Mouse (Mus musculus): ENCODE data around the gene 0610010K14Rik. TPM values are rescaled to one million over a fixed set of nuclear protein-coding genes. Genes with fewer than 3 reads are reported as not detected.

Gene 0610010K14Rik
- polyA plus RNA-seq, 3 experiments from 2014 or later = 133 to 147 (median 134) TPM

DNA sequence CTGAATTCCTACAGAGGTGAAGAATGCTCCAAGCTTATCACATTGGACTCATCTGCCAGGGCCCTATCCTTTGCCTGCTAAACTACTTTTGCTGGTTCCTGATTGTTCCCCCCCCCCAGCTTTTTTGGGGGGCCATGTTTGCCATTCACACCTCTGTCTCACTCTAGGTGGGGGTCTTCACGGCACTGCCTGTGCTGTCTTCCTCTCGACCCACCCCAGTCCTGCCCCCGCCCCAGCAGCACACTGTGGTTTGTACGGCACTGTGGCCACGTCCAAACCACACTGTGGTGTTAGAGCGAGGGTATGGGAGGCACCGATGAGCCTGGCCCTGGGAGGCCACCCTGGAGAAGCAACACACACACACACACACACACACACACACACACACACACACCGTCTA lies 3.2 kb downstream of the 0610010K14Rik start:
- ATAC-seq = no peak

DNA sequence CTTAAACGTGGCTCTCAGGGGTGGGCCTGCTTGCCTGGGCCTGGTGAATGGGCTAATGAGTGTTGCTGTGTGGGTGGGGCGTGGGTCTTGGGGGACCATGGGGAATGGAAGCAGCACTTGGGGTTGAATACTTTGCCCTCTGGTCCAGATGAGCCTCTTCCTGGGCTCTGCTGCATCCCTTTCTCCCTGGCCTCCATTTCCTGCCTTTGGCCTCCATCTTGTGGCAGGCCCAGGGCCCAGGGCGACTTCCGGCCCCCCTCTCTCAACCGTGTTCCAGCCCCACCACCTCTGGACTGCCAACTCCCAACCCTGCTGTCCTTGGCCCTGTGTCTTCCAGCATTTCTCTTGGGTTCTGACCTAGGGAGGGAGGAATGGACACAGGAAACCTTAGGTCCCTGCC lies 3.7 kb downstream of the 0610010K14Rik start:
- no peak for ATAC-seq

DNA sequence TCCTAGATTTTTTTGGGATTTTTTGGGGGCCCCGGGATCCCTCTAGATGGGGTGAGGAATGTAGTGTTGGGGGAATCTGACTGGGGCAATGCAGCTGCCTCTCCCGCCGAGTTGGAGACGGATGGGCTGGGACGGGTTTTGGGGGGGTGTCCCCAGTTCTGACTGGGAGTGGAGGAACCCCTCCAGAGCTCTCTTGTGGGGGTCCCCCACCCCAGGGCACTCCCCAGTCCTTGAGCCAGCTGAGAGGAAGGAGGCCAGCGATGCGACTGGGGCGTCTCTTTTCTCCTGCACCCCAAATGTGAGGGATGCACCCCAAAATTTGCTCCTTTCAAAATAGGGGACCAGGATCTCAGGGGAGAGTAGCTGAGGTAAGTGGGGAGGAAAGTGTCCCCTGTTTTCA lies 4.7 kb downstream of the 0610010K14Rik start:
- ATAC-seq = no peak

DNA sequence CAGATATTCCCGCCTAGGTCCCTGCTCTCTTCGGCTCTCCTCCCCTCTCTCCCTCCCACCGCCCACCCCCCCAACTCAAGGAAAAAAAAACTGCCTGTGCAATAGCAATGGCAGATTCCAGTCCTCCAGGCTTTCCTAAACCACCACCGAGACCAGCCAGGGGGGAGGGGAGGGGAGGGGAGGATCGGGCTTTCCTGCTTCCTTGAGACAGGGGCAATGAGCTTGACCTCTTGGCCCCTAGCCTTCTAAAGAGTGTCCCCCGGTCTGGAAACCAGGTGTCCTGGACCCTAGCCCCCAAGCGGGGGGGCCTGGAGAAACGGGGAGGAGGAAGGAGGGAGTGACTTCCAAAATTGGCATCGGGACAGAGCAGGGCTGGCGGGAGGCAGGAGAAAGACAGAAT lies 5.2 kb downstream of the 0610010K14Rik start:
- ATAC-seq = no peak

DNA sequence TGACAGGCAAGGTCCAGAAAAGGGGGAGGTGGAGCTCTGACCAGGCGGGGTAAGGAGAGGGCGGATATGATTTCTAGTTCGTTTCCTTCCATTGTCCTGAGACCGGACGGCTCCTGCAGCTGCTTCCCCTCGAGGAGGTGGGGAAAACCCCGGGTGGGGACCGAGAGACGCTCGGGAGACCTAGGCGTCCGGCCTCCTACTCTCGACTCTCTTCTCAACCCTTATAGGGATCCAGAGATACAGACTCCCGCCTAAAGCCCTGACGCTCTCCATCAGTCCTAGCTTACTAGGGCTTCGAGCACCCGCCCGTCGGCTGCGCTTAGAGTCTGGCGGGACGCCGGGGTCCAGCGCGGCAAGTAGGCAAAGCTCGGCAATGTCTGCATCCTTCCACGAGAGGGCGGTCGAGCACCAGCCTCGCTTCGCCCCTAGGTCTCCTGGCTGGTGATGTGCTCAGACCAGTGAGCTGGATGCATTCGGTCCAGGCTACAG lies 7.4 kb downstream of the 0610010K14Rik start:
- ATAC-seq = peak; percentile 69

DNA sequence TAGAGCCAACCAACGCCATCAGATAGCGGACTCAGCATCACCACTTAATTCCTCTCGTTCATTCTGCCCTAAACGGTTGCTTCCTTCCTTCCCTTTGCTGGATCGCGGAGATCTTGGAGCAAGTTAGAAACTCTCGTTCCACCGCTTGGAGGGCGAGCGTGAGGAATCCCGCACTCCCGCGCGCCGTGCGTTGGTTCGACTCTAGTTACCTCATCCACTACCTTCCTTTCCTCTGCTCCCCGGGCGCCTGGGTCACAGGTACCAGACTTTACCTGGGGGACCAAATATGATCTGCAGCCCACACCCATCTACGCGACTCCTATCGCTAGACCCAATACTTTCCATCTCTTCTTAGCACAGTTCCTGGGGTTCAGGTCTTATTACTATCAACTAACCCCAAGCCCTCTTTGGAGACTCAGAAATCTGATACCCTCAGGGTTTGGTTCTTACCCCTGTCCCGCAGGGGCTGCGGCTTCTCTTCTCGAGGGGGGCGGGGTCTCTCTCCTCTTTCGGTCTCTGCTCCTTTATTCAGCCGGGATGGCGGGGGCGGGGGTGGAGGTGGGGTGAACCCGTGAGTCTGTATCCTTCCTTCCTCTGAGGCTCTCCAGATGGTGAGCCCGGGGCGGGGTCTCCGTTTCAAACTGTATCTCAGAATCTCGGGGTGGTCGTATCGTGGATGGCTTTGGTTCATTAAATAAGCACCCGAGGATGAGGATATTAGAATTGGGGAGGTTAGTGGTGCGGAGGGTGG lies 8.3 kb downstream of the 0610010K14Rik start, which contains the start of gene Bcl6b:
TSS of gene Bcl6b (minus strand) at position 539 of the 751 bp plus-strand sequence.
- peak; percentile 16 for ATAC-seq

DNA sequence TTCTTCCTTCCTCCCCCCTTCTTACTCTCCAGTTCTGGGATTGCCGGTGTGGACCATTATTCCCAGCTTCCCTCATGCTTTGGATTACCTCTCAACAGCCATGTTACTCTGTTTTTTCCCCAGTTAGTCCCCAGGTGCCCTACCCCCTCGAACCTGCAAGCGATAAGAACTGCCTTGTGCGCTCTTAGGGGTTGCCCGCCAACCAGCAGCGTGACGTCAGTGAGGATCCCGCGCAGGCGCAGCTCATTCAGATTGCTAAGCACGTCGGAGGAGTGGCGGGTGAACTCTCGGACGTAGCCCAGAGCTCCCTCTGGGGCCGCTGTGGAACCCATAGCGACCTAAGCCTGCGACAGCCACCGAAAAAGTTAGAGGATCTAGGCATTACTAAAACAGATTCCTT lies 8.9 kb downstream of the 0610010K14Rik start:
- ATAC-seq = peak; percentile 73

DNA sequence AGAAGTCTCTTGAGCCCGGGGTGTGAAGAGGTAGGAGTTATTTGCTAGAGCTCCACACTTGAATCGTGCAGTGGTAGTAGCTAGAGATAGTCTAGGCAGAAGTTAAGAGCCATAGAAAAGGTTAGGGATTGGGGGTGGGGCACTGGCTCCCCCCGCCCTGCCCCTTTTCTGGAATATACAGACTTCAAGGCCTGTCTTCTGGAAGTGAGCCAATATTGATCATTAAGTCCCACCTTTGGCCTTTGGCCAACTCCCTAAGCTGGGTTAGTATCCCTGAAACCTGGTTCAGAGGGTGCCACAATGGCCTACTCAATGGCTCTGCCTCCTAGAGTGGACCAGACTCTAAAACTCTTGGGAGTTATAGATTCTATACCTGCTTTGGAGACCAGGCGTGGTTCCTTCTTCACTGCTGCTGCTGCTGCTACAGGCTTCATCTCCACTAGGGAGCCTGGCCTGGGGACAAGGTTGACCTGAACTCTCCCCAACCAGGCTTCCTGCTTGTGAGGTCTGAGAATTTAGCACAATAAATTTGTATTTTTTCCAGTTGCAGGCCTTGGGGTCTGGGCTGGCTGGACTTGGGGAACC lies 10.0 kb downstream of the 0610010K14Rik start:
- no peak for ATAC-seq

DNA sequence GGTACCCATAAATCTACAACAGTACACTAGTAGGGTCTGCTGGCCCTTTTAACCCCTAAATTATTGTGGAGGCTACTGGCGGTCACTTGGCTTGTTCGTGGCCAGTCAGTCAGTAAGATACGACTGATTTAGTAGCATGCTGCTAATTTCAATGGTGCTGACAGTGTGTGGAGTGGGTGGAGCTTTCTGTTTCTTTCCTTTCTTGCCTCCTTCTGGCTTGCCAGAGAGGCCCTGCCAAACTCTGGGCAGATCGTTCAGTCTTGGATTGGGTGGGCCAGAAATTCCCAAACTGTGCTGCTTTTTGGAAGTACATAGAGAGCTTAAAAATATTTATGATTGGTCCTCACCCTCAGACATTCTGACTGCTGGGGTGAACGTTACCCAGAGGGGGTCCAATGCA lies 10.6 kb downstream of the 0610010K14Rik start:
- ATAC-seq = no peak

DNA sequence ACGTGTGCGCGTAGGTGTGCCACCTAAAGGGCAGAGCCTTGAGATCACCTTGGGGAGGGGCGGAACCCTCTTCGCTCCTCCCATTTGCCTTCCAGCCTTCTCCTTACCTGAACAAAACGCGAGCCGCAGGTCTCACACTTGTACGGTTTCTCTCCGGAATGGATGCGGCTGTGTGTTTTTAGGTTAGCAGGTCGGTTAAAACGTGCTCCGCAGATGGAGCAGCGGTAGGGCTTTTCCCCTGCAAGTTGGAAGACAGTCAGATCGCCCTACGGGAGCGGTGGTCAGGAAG lies 11.2 kb downstream of the 0610010K14Rik start:
- ATAC-seq = no peak

DNA sequence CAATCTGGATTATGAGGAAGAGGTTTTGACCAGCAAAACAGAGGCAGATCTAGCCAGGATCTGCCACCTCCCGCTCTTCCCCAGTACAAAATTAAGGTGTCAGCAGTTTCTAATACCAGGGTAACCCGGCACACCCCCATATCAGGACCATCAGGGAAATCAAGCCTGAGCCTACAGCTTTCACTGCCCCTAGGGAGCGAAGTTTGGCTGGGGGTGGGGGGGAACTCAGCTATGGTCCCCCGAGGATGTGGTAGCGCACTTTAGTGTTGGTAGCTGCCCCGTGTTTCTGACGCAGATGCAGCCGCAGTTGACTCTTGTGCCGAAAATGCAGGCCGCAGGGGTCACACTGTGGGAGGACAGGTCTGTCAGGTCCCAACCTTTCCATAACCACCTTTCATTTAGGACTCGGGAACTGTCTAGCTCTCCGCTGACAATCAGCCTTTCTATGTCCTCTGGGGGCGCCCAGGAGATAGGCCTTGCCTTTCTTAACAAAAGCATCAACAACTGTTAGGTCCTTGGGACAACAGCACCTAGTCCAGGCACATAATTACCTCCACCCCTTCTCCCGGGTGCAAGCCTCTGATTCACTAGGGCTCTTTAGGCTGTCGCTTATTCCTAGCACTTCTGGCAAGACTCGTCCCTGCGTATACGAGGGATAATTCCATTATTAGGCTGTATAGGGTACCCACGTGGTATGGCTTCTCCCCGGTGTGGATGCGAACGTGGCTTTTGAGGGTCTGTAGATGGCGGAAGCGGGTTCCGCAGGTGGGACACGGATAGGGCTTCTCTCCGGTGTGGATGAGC lies 11.7 kb downstream of the 0610010K14Rik start:
- ATAC-seq = no peak

DNA sequence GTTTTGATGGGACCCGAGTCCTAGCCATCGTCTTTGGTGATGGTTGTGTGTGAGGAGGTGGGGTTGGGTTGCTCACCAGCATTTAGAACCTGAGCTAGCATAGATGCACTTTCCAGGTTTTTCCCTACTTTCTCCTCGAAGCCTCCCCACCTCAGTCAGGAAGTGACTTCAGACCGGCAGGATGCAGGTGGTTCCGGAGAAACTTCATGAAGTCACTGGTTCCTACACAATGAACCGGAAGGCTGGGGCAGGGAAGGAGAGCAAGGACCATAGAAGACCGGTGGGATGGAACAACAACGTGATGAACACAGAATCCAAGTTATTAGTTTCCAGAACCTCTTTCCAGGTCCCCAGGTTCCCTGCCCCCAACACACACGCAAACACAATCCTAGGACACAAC lies 14.0 kb downstream of the 0610010K14Rik start:
- ATAC-seq = no peak

DNA sequence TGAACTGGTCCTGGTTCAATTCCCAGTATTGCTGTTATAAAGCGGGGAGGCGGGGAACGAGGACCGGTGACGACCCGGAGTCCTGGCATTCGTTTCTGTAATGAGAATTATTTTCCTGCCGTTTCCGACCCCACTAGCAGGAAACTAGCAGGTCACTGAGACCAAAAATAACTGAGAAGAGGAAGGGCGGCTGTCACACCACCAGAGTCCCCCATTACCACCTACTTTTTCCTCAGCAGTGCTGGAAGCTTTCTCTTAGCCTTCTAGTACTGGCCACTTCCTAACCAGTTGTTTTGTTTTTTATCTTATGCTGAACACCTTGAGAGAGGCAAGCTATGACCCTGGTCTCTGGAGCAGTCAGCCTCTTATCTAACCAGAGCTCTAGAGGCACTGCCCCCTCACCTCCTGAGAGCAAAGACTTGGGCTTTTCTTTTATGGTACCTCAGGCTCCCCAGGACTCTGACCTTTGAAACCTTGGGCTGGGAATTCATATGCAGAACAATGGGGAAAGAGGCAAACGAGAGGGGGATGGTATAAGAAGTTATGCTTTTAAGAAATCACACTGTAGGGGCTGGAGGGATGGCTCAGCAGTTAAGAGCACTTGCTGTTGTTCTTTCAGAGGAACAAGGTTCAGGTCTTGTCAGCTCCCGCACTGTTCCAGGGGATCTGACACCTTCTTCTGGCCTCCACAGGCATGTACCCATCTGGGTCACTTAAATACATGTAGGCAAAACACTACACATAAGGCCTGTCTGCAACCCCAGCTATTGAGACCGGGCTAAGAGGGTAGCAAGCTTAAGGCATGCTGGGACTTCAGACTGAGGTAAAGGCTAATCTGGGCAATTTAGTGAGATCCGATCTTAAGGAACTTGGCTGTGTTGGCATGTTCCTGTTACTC lies 15.9 kb downstream of the 0610010K14Rik start:
- no peak for ATAC-seq

DNA sequence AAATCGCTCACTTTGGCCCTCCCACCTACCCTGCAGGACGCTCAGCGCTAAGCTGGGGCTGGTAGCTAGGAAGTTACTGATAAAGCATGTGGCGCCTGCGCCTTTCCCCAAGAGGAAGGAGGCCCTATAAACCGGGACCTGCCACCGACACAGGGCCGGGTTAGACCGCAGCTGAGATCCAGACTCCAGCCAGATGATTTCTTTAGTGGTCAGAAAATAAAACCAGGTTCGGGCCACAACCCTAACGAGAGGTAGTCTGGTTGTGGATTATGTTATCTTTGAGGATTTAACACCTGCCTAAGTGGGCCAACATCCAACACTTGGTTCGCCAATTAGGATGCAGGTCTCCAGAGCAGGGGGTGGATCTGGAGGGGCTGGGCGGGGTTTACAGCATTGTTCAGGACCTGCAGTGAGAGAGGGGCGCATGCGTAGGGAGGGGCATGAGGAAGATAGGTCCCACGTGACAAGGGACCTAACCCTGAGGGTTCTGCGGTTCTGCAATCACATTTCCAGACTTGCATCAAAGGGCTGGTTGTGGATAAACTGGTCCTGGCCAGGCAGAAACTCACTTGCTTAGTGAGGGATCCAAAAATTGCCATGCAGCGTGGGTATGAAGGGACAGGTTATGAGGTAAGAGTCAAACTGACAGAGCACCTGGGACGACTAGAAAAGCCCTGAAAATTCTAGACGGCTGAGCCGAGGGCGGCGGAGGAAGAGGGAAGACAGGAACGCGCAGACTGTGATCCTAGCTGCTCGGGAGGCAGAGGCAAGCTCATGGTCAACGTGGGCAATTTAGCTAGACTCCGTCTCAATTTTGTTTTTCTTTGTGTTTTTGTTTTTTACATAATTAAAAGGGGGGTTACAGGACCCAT lies 16.7 kb downstream of the 0610010K14Rik start, which contains the start of gene Slc16a13:
TSS of gene Slc16a13 (minus strand) at position 334 of the 872 bp plus-strand sequence.
- ATAC-seq = peak; percentile 94

DNA sequence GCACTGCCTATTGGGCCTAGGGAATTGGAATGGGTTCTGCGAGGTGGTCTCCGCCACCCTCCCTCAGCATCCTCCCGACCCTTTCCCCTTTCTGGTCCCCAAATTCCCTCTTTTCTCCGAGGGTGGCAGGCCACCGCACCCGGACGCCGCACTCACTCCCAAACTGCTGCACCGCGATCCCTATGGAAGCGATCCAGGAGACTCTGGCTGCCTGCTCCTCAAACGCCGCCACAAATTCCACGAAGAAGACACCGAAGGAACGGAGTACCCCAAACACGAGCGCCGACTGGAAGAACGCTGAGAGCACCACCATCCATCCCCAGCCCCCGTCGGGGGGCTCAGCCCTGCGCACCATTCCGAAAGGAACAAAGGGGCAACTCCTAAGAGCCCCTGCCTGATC lies 17.4 kb downstream of the 0610010K14Rik start:
- ATAC-seq = no peak

DNA sequence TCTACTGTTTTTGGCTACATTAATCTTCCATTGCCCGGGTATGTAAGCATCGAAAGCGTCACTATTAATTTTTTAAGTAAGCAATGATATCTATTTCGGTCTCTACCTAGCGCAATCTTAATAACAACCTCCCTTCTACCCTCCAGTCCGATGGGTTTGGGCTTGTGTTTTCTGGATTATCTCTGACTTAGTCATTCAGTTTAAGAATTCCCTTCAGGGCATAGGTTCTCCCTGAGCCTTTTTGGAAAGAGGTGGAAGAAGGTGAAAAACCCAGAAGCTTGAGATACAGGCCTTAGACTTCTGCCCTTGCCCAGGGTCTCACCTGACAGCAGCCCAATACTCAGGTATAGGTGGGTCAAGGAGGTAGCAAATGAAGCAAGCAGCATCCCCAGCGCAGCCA lies 17.8 kb downstream of the 0610010K14Rik start:
- ATAC-seq = no peak

DNA sequence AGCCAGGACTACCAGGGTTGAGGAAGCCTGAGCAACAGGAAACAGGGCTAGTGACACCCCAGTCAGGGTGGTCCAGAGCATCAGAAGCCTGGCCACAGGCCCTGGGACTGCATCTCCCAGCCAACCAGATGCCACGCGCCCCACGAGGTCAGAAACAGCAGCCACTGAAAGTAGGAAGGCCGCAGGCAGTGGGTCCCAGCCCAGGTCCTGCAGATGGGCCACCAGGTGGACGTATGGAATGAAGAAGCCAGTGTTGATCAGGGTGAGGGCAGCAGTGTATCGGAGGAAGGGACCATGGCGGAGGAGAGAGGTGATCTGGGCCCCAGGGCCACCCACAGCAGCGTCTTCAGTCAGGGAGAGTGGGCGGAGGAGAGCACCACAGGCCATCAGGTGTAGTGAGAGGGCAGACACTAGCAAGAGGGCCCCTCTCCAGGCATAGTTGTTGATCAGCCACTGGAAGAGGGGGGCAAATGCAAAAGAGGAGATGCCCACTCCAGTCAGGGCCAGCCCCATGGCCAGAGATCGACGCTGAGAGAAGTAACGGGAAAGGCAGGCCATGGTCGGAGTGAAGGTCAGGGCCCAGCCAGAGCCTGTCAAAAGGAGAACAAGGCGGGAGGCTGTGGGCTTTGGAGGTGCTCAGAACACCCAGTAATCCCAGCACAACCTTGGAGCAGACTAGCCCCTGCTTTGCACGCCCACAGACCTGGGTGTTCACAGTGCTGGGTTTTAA lies 18.8 kb downstream of the 0610010K14Rik start:
- no peak for ATAC-seq

DNA sequence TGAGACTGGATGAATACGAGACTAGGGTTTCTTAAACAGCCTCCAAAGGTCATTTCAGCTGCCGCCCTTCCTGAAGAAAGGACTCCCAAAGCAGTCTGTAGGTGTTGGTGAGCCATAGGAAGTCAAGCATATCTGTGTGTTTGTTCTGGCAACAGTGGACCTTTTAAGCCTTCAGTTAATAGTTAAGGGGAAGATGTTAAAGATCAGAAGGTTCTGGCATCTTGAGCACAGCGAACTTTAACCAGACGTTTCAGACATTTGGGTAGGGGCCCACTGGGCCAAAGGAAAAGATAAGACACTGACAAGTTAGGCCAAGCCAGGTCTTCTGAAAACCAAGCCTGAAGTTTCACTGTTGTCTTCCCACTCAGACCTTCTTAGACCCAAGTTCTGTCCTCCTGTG lies 19.7 kb downstream of the 0610010K14Rik start:
- no peak for ATAC-seq

DNA sequence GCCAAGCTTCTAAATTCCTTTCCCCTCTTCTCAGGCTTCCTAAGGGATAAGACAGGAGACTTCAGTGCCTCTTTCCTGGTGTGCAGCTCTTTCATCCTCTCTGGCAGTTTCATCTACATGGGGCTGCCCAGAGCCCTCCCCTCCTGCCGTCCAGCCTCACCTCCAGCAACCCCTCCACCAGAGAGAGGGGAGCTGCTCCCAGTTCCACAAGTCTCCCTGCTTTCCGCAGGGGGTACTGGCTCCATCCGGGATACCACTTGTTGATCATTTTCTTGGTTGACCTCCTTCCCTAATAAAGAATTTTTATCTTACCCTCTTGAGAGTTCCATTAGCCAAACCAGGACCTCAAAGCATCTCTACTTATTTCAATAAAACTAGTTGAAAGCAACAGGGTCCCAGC lies 21.6 kb downstream of the 0610010K14Rik start:
- no peak for ATAC-seq

DNA sequence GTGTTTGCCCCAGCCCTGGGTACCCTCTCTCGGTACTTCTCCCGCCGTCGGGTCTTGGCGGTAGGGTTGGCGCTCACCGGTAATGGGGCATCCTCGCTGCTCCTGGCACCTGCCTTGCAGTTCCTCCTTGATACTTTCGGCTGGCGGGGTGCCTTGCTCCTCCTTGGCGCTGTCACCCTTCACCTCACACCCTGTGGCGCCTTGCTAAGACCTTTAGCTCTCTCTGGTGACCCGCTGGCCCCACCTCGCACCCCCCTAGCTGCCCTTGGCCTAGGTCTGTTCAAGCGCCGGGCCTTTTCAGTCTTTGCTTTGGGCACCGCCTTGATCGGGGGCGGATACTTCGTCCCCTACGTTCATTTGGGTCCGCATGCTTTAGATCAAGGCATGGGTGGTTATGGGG lies 22.4 kb downstream of the 0610010K14Rik start:
- no peak for ATAC-seq

DNA sequence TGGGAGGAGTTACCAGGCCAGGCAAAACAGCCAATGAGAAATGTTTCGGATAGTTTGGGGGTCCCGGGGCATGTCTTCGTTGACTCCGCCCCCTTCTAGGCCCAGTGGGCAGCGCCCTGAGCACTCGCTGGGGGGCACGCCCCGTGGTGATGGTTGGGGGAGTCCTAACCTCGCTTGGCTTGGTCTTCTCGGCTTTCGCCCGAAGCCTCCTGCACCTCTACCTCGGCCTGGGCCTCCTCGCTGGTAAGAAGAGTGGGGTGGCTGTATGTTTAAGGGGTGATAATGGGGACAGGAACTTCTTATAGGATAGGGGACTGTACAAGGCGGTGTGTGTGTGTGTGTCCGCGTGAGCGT lies 22.9 kb downstream of the 0610010K14Rik start:
- ATAC-seq = no peak

Data from inflammation-experienced regulatory T-cells, adult 6 months (primary cell).